Mouse (Mus musculus) right cerebral cortex, postnatal 36 days (tissue): ENCODE measurements at regions not wholly inside any gene's neighbourhood (a gene's known extent, or its start where the extent isn't known, plus 50 kb on each side); places are given as distances from the start of the nearest gene placed in this dataset.
"Not testable (repeated sequence)": the region's sequence is repeated elsewhere in the genome, so short reads cannot be mapped to it uniquely, and the experiment has no call there.

Experiments
- DNase-seq, 2 experiments: peaks; one replicate each; pipeline ENCODE4 v3.0.0; 2022; ENCODE audit warnings: low spot score in 2 of 2, mixed read lengths in 1 of 2

GRCm38 (mm10) chr1:88752332-88752731, 50.3 kb upstream of the Arl4c start:
- no peak for DNase-seq

- DNase-seq: peak in 1 of 2 experiments; percentile 30
Observed at GRCm38 (mm10) chr1:88756658-88757057, 54.6 kb upstream of the Arl4c start.

- peak; percentile 64 to 71 for DNase-seq
Observed at GRCm38 (mm10) chr1:88757162-88757561, 55.1 kb upstream of the Arl4c start.

GRCm38 (mm10) chr1:88757746-88758145, 55.7 kb upstream of the Arl4c start:
- DNase-seq: no peak

- no peak for DNase-seq
Observed at GRCm38 (mm10) chr1:88760643-88761042, 58.6 kb upstream of the Arl4c start.

- DNase-seq: no peak
Observed at GRCm38 (mm10) chr1:88761121-88761520, 59.1 kb upstream of the Arl4c start.

GRCm38 (mm10) chr1:88763725-88764364, 61.8 kb upstream of the Arl4c start:
- no peak for DNase-seq

GRCm38 (mm10) chr1:88764478-88764877, 62.5 kb upstream of the Arl4c start:
- no peak for DNase-seq

- no peak for DNase-seq
Observed at GRCm38 (mm10) chr1:88777009-88777408, 75.0 kb upstream of the Arl4c start.

- DNase-seq: no peak
Observed at GRCm38 (mm10) chr1:88780262-88780661, 78.2 kb upstream of the Arl4c start.

GRCm38 (mm10) chr1:88783083-88783482, 81.1 kb upstream of the Arl4c start:
- no peak for DNase-seq

- no peak for DNase-seq
Observed at GRCm38 (mm10) chr1:88784866-88785620, 83.0 kb upstream of the Arl4c start.

- DNase-seq: no peak
Observed at GRCm38 (mm10) chr1:88786066-88786465, 84.0 kb upstream of the Arl4c start.

- DNase-seq: no peak
Observed at GRCm38 (mm10) chr1:88790674-88791073, 88.7 kb upstream of the Arl4c start.

GRCm38 (mm10) chr1:88794926-88795325, 92.9 kb upstream of the Arl4c start:
- DNase-seq: peak; percentile 46 to 56

- DNase-seq: no peak
Observed at GRCm38 (mm10) chr1:88798473-88798872, 96.5 kb upstream of the Arl4c start.

GRCm38 (mm10) chr1:88798874-88799273, 96.9 kb upstream of the Arl4c start:
- no peak for DNase-seq

GRCm38 (mm10) chr1:88799343-88799742, 97.3 kb upstream of the Arl4c start:
- no peak for DNase-seq

GRCm38 (mm10) chr1:88799789-88800188, 97.8 kb upstream of the Arl4c start:
- DNase-seq: no peak

GRCm38 (mm10) chr1:88800411-88800810, 98.4 kb upstream of the Arl4c start:
- no peak for DNase-seq

GRCm38 (mm10) chr1:88801151-88801550, 99.1 kb upstream of the Arl4c start:
- not testable (repeated sequence) for DNase-seq

GRCm38 (mm10) chr1:88806960-88807359, 104.9 kb upstream of the Arl4c start:
- DNase-seq: peak in 1 of 2 experiments; percentile 16

- no peak for DNase-seq
Observed at GRCm38 (mm10) chr1:88807901-88808300, 105.9 kb upstream of the Arl4c start.
